Mouse (Mus musculus) midbrain, postnatal 0 days (tissue): ENCODE measurements around the gene Fbp2. TPM values are rescaled to one million over a fixed set of nuclear protein-coding genes. Genes with fewer than 3 reads are reported as not detected.
A peak's percentile ranks its signal among the peaks of the same experiment; 100 is the strongest.
"Not testable (repeated sequence)": the region's sequence is repeated elsewhere in the genome, so short reads cannot be mapped to it uniquely, and the experiment has no call there.

Source experiments
- ATAC-seq: fragments of 200-750 bp; cut with Nextera tagmentation; 2 replicates; pipeline ENCODE4 v1.8.0; 2017; ENCODE audit warnings: moderate number of reproducible peaks, mild to moderate bottlenecking, moderate TSS enrichment, moderate library complexity; ENCODE audit not compliant: low FRiP score
- DNase-seq: peaks from one replicate; pipeline ENCODE4 v3.0.0-alpha.2; 2015; ENCODE audit warnings: low spot score
- H3K27ac ChIP-seq: fragments of 300-500 bp; sonication (generic); 2 replicates; pipeline ENCODE4 v1.5.1; 2014; ENCODE audit warnings: low read depth, mild to moderate bottlenecking, low read length, mixed read lengths
- H3K27me3 ChIP-seq: fragments of 300-500 bp; sonication (generic); 2 replicates; pipeline ENCODE4 v1.6.1; 2014; ENCODE audit warnings: low read length, control low read depth, mixed read lengths; ENCODE audit not compliant: insufficient read depth
- H3K36me3 ChIP-seq: fragments of 300-500 bp; sonication (generic); 2 replicates; pipeline ENCODE4 v1.6.1; 2014; ENCODE audit warnings: low read length, control low read depth, mixed read lengths; ENCODE audit not compliant: insufficient read depth
- H3K4me1 ChIP-seq: fragments of 300-500 bp; sonication (generic); 2 replicates; pipeline ENCODE4 v1.6.1; 2014; ENCODE audit warnings: mild to moderate bottlenecking, control low read depth, antibody characterized with exemption, low read length, mixed read lengths; ENCODE audit not compliant: insufficient read depth
- H3K4me2 ChIP-seq: fragments of 300-500 bp; sonication (generic); 2 replicates; pipeline ENCODE4 v1.6.1; 2014; ENCODE audit warnings: low read depth, mild to moderate bottlenecking, low read length, mixed read lengths; ENCODE audit not compliant: poor library complexity, severe bottlenecking
- H3K4me3 ChIP-seq: fragments of 300-500 bp; sonication (generic); 2 replicates; pipeline ENCODE4 v1.5.1; 2014; ENCODE audit warnings: low read depth, mild to moderate bottlenecking, low read length, moderate library complexity
- H3K9ac ChIP-seq: fragments of 300-500 bp; sonication (generic); replicated peaks from 2 replicates; pipeline ENCODE4 v1.6.1; 2014; ENCODE audit warnings: mild to moderate bottlenecking, low read length, moderate library complexity, mixed read lengths; ENCODE audit not compliant: poor library complexity, severe bottlenecking
- H3K9me3 ChIP-seq: fragments of 300-500 bp; sonication (generic); 2 replicates; pipeline ENCODE4 v1.6.1; 2016; ENCODE audit warnings: low read length, control low read depth
- CTCF ChIP-seq: IDR thresholded peaks from 2 replicates; pipeline ENCODE4 v1.5.1; 2016; ENCODE audit warnings: antibody characterized with exemption, mild to moderate bottlenecking
- WGBS: fragments of 180-500 bp; shearing (Covaris S2); extraction: QIAGEN DNeasy Blood & Tissue Kit; methylation state at CpG from one replicate; pipeline ENCODE4 v1.1.7; 2014; 5-methylcytosine and 5-hydroxymethylcytosine counted together
- polyA plus RNA-seq: library from polyadenylated mRNA; unstranded; fragments of >200 nt; fragmentation: Nextera tagmentation; extraction: Ambion mirVana; gene quantifications from 2 replicates; pipeline ENCODE4 v1.2.1, GENCODE M21; 2015
- total RNA-seq: library from RNA; depleted of rRNA; stranded (reverse); fragments of >200 nt; gene quantifications from 2 replicates; pipeline ENCODE4 v1.2.3, GENCODE M21; 2014

The Fbp2 gene
- total and polyA plus RNA-seq, 2 experiments from 2014 or later, result 0.16 to 1.7 TPM

DNA sequence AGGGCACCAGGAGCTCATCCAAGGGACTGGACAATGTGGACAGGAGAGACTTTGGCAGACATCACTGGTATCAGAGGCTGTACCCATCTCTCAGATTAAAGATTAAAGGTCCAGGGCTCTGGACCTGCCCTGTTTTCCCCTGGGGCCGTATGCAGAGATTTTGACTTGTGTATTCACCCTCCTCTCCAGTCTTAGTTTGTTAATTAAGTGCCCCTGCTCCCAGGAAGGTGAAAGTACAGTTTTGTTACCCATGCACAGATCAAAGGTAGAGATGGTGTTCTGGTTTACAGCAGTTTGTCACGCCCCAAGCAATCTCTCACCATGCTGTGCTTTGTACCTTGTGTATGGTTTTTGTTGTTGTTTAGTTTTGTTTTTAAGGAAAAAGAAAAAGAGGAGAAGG, 12.4 kb upstream of the Fbp2 start:
- no peak overlapping the region for H3K27ac ChIP-seq
- H3K4me1 ChIP-seq, result no peaks in the 10 kb centered on the region
- WGBS, result 90% methylated on average over 2 of the region's 2 CpGs
- no peak overlapping the region for H3K4me2 ChIP-seq
- H3K27me3 ChIP-seq, result no peaks in the 10 kb centered on the region
- H3K4me3 ChIP-seq, result no peak overlapping the region
- TF ChIP-seq CTCF, result no peak
- no peak overlapping the region for H3K9ac ChIP-seq
- DNase-seq, result no peak
- no peak for ATAC-seq
- H3K36me3 ChIP-seq, result no peaks in the 10 kb centered on the region
- no peaks in the 10 kb centered on the region for H3K9me3 ChIP-seq

DNA sequence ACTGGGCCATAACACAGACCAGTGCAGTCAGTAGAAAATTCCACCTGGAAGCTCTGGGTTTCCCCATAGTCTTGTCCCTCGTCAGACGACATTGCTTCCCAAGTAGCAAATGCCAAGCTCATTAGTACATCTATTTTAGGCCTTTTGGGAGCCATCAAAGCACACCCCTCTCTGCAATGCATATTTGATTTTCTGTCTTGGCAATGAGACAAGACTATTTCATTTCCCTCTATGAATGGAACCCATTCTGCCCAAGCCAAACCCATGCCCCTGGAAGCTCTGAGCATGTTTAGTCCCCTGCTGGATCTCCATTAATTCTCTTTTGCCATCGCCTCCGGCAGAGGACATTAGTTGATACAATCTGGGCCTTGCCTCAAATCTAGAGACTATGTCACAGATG, 8.6 kb upstream of the Fbp2 start:
- Histone ChIP-seq H3K4me3 (no peak overlapping the region), H3K4me1 (no peaks in the 10 kb centered on the region), H3K27ac (no peak overlapping the region), H3K27me3 (no peaks in the 10 kb centered on the region), H3K9me3 (no peaks in the 10 kb centered on the region), H3K4me2 (no peak overlapping the region), H3K9ac (no peak overlapping the region), H3K36me3 (no peaks in the 10 kb centered on the region)
- DNase-seq (peak; percentile 72), ATAC-seq (no peak)
- WGBS, result 53% methylated on average over 4 of the region's 4 CpGs
- TF ChIP-seq CTCF, result no peak

DNA sequence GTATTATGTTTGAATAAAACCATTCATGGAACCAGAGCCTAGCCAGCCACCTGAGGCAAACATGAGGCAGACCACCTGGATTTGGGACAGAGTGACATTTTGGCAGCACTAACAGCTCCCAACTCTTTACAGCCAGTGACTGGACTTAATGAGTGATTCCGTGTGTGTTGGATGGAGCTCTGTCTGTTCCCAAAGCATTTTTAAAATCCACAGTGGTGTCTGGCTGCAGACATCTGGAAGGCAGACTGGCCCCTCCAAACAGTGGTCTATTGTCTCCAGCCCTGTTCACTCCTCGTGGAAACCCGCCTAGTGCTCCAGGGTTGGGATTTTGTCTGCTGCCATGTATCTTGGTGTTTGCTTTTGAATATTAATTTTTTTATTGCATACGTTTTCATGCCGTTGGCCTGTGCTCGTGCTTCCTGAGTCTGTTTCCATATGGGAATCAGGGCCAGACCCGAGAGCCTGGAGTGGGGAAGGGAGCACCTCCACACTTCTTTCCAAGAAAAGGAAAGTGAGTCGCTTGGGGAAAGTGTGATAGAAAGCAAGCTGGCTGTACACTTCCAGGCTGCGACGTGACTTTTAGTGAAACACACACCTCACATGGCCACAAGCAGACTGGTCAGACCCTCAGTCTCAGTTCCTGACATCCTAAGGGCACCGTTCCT, 7.6 kb upstream of the Fbp2 start:
- no peak overlapping the region for H3K4me2 ChIP-seq
- H3K9ac ChIP-seq, result no peak overlapping the region
- 66% methylated on average over 11 of the region's 11 CpGs for WGBS
- H3K27ac ChIP-seq, result no peak overlapping the region
- ATAC-seq (no peak), DNase-seq (peak; percentile 5)
- no peak for TF ChIP-seq CTCF
- no peaks in the 10 kb centered on the region for H3K27me3 ChIP-seq
- no peaks in the 10 kb centered on the region for H3K9me3 ChIP-seq
- H3K4me1 ChIP-seq, result no peaks in the 10 kb centered on the region
- H3K36me3 ChIP-seq, result no peaks in the 10 kb centered on the region
- H3K4me3 ChIP-seq, result no peak overlapping the region

- Histone ChIP-seq H3K9me3 (no peaks in the 10 kb centered on the region), H3K4me1 (no peaks in the 10 kb centered on the region), H3K9ac (no peak overlapping the region), H3K27ac (no peak overlapping the region), H3K4me3 (no peak overlapping the region), H3K36me3 (no peaks in the 10 kb centered on the region), H3K27me3 (no peaks in the 10 kb centered on the region), H3K4me2 (no peak overlapping the region)
- DNase-seq (no peak), ATAC-seq (no peak)
- TF ChIP-seq CTCF, result no peak
- 77% methylated on average over 6 of the region's 6 CpGs for WGBS
Measured at GRCm38 (mm10) chr13:62863771-62864170, 5.5 kb upstream of the Fbp2 start.

- Histone ChIP-seq H3K4me3 (no peak overlapping the region), H3K36me3 (no peaks in the 10 kb centered on the region), H3K4me2 (no peak overlapping the region), H3K9me3 (no peaks in the 10 kb centered on the region), H3K4me1 (no peaks in the 10 kb centered on the region), H3K27ac (no peak overlapping the region), H3K27me3 (no peaks in the 10 kb centered on the region), H3K9ac (no peak overlapping the region)
- WGBS, result 85% methylated on average over 3 of the region's 3 CpGs
- DNase-seq, result no peak
- no peak for ATAC-seq
- TF ChIP-seq CTCF, result no peak
Measured at GRCm38 (mm10) chr13:62862875-62863274, 4.7 kb upstream of the Fbp2 start.

DNA sequence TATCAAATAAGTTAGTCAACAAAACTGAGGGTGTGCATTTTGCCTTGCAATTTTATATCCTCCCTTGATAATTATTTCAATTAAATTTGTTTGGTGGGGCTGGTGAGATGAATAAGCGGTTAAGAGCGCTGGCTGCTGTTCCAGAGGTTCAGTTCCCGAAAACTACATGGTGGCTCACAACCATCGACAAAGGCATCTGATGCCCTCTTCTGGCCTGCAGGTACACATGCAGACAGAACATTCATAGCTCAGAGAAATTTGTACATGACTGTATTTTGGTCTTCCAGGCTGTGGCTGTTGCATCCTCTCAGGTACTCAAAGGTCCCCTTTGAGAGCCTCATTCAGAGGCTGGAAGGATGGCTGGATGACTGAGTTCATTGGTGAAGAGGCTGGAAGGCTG, 1.8 kb upstream of the Fbp2 start:
- peak; percentile 27; the same call in 1 of the 2 replicates for TF ChIP-seq CTCF
- H3K27me3 ChIP-seq, result no peaks in the 10 kb centered on the region
- no peaks in the 10 kb centered on the region for H3K36me3 ChIP-seq
- H3K4me2 ChIP-seq, result no peak overlapping the region
- H3K27ac ChIP-seq, result no peak overlapping the region
- 88% methylated on average over 4 of the region's 4 CpGs for WGBS
- no peak overlapping the region for H3K4me3 ChIP-seq
- no peaks in the 10 kb centered on the region for H3K4me1 ChIP-seq
- no peak for DNase-seq
- no peak for ATAC-seq
- H3K9ac ChIP-seq, result no peak overlapping the region
- H3K9me3 ChIP-seq, result no peaks in the 10 kb centered on the region

- 86% methylated on average over 10 of the region's 10 CpGs for WGBS
- H3K36me3 ChIP-seq, H3K9me3 ChIP-seq, H3K4me3 ChIP-seq, ATAC-seq, DNase-seq, H3K9ac ChIP-seq, H3K27me3 ChIP-seq, H3K4me1 ChIP-seq, H3K4me2 ChIP-seq, H3K27ac ChIP-seq: not testable (repeated sequence)
Measured at GRCm38 (mm10) chr13:62859251-62859650, 1.0 kb upstream of the Fbp2 start.
